ENCODE assay signal across 22 mouse cellular contexts in the genomic region with DNA sequence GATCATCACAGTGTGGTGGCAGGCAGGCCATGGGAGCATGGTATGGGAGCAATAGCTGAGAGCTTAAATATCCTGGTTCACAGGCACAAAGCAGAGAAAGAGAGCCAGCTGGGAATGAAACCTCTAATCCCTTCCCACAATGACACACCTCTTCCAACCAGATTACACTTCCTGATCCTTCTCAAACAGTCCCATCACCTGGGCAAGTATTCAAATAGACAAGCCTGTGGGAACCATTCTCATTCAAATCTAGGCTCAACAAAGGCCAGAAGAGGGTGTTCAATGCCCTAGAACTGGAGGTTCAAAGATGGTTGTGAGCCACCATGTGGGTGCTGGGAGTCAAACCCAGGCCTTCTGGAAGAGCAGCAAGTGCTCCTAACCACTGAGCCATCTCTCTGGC.
DNase-seq lines count a peak whose midpoint lies in the region.
"Had no signal": no experiment of that assay in that cellular context is flagged by ENCODE, and none has a peak within 500 bp of the region (broad histone marks: within the 10 kb centered on the region; RNA-seq: fewer than 3 reads in every experiment).

No protein-coding gene starts in this region.

- H3K27ac ChIP-seq in heart, embryonic 10.5 days = peak overlapping the region; percentile 29; the same call in 1 of the 2 replicates
- H3K27ac ChIP-seq in hindbrain, embryonic 10.5 days = no peak overlapping the region

- H3K4me1 ChIP-seq in heart, embryonic 10.5 days = peaks cover 29% of the 10 kb centered on the region
- H3K4me1 ChIP-seq in hindbrain, embryonic 10.5 days (replicated peaks) = peaks cover 14% of the 10 kb centered on the region

- intact Hi-C loops in left cerebral cortex, postnatal 10 days (cut with DNase I) = no loop called here

- H3K9me3 ChIP-seq in heart, embryonic 10.5 days = peaks cover 7% of the 10 kb centered on the region
- H3K9me3 ChIP-seq in hindbrain, embryonic 10.5 days = 0 out of 2 replicates have a peak, but pooled peaks cover 12% of the 10 kb centered on the region

- no peak for DNase-seq in heart, embryonic 10.5 days (ENCODE audit: low spot score)
- no peak for DNase-seq in heart, adult 9 months (ENCODE audit: low spot score in 2 of 2)
- peak; percentile 38 for DNase-seq in ES-CJ7 (ENCODE audit: low read depth, low spot score)
- peak; percentile 79 for DNase-seq in R1 (ENCODE audit: low read depth, low spot score)
- peak; percentile 66 for DNase-seq in ZHBTc4 (ENCODE audit: low read depth, low spot score)
- DNase-seq in hindbrain, embryonic 10.5 days (ENCODE audit: low spot score) = no peak
- no peak for DNase-seq in left cerebral cortex, postnatal 10 days (ENCODE audit: extremely low spot score in 1 of 2, low spot score in 2 of 2)
- DNase-seq in spleen, postnatal 36 days (ENCODE audit: low spot score in 2 of 2) = no peak
- DNase-seq: adrenal gland, adult 2 months; adrenal gland, adult 8-10 months; adrenal gland, postnatal 10 days; adrenal gland, postnatal 14 days; adrenal gland, postnatal 25 days; adrenal gland, postnatal 36 days; B cell, adult 2 months; cerebellum, adult 11 months; cerebellum, adult 11-12 months; cerebellum, adult 18-20 months; cerebellum, adult 2 months; cerebellum, adult 8-10 months had no signal

- no peaks in the 10 kb centered on the region for H3K27me3 ChIP-seq in heart, embryonic 10.5 days (ENCODE audit: insufficient read depth, poor library complexity, severe bottlenecking)
- H3K27me3 ChIP-seq in hindbrain, embryonic 10.5 days (ENCODE audit: insufficient read depth, poor library complexity, severe bottlenecking) = no peaks in the 10 kb centered on the region
- H3K27me3 ChIP-seq: Patski had no signal

- no peak overlapping the region for H3K4me3 ChIP-seq in heart, embryonic 10.5 days
- no peak overlapping the region for H3K4me3 ChIP-seq in hindbrain, embryonic 10.5 days

- peaks cover 12% of the 10 kb centered on the region for H3K36me3 ChIP-seq in heart, embryonic 10.5 days
- H3K36me3 ChIP-seq in hindbrain, embryonic 10.5 days = no peaks in the 10 kb centered on the region
- H3K36me3 ChIP-seq: G1E had no signal

Comparison
In these comparisons a context has a peak if more than half of its experiments do, and no peak if none do; other contexts are left out.
1. DNase-seq: peak in ES-CJ7 (single experiment), R1 (single experiment) and ZHBTc4 (single experiment); none in heart, embryonic 10.5 days (single experiment), heart, adult 9 months (0 of 2), hindbrain, embryonic 10.5 days (single experiment), left cerebral cortex, postnatal 10 days (0 of 2) and spleen, postnatal 36 days (0 of 2).